Mouse (Mus musculus) heart, postnatal 0 days (tissue): ENCODE measurements at regions not wholly inside any gene's neighbourhood (a gene's known extent, or its start where the extent isn't known, plus 50 kb on each side); places are given as distances from the start of the nearest gene placed in this dataset.

Experiments
- CTCF ChIP-seq: IDR thresholded peaks from 2 replicates; pipeline ENCODE4 v1.5.1; 2016; ENCODE audit warnings: antibody characterized with exemption, control low read depth, low read depth
- EP300 ChIP-seq: IDR thresholded peaks from 2 replicates; pipeline ENCODE4 v1.6.1; 2016; ENCODE audit warnings: antibody characterized with exemption, low read depth

DNA sequence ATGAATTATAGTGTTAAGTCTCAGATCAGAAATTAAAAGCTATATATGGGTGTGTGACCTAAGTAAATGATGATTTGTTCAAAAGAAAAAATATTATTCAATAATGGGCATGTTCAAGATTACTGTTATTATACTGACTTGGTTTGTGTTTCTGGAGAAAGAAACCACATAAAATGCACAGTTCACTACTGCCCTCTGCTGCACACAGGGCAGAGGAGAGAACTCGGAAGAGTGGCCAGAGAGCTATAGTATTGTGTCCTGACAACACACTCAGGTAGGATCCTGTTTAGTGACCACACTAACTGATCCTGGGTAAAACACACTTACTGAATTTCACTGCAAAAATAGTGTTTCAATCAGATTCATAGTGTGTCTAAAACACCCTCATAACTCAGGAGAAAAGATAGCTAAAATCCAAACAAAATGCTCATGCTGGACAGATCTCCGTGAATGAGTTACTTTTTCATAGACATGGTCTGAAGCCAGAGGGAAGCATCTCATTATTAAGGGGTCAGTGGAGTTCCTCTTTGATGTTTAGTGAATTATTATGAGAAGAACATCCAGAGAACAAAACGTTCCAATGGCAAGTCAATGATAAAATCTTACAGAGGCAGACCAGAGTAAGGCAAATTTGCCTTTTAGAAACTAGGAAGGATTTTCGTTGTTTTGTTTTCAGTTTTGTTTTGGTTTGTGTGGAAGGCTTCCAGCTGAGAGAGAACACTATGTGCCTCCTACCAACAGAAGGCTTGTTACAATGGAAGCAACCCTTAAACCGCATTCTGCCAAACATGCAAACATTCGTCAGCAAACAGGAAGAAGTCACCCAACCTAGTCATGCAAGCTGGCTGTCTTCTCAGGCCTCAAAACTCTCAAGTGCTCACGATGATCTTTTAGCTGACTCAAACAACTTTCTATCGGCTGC lies 218.6 kb upstream of the Dab2 start:
- TF ChIP-seq CTCF (peak; percentile 83), EP300 (no peak)
